Mouse (Mus musculus): ENCODE data around the gene Slc25a42. TPM values are rescaled to one million over a fixed set of nuclear protein-coding genes. Genes with fewer than 3 reads are reported as not detected.

Slc25a42 gene
- polyA plus RNA-seq, 1 experiment from 2014 or later: 3.1 TPM

DNA sequence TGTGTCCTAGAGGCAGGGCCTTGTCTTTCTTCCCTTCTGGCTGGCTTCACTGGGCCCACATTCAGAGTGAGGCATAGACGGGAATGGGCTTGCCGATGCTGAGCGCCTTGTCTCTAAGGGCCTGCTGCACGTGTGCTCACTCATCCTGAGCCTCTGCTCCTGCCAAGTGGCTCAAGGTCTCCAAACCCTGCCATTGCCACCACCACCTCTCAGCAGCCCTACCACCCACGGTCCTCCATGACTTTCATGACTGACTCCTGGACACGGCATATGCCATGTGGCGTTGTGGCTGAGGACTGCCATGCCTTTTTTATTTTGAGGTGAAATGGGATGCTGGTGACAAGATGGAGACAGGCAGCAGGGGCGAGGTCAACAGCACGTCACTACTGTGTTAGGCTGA lies 18.7 kb upstream of the Slc25a42 start:
- H3K27me3 ChIP-seq (ENCODE audit: control insufficient read depth, insufficient read depth, low read length): no peaks in the 10 kb centered on the region
- H3K4me2 ChIP-seq (replicated peaks; ENCODE audit: low read depth): no peak overlapping the region
- DNase-seq (ENCODE audit: low spot score) (no peak), ATAC-seq (ENCODE audit: low FRiP score, low TSS enrichment) (no peak)
- H3K9ac ChIP-seq (ENCODE audit: low read length): no peak overlapping the region
- peaks cover 5% of the 10 kb centered on the region; the same call in 1 of the 2 replicates for H3K4me1 ChIP-seq (replicated peaks; ENCODE audit: control insufficient read depth, insufficient read depth)
- 88% methylated on average over 9 of the region's 9 CpGs for WGBS
- H3K27ac ChIP-seq (replicated peaks): no peak overlapping the region
- H3K36me3 ChIP-seq (ENCODE audit: control insufficient read depth, insufficient read depth, low read length): no peaks in the 10 kb centered on the region; the same call in 1 of the 2 replicates
- TF ChIP-seq EP300 (optimal IDR thresholded peaks at IDR 0.05) (no peak), CTCF (IDR thresholded peaks at IDR 0.05; ENCODE audit: low read depth) (no peak)
- H3K9me3 ChIP-seq (ENCODE audit: control insufficient read depth, low read length): no peaks in the 10 kb centered on the region
- H3K4me3 ChIP-seq (ENCODE audit: low read depth, low read length): no peak overlapping the region

GRCm38 (mm10) chr8:70227997-70228396 lies 15.9 kb upstream of the Slc25a42 start:
- H3K9ac ChIP-seq (ENCODE audit: low read length): no peak overlapping the region
- H3K27ac ChIP-seq (replicated peaks): no peak overlapping the region
- H3K27me3 ChIP-seq (ENCODE audit: control insufficient read depth, insufficient read depth, low read length): no peaks in the 10 kb centered on the region
- WGBS: 75% methylated on average over 4 of the region's 4 CpGs
- H3K4me3 ChIP-seq (ENCODE audit: low read depth, low read length): no peak overlapping the region
- H3K4me1 ChIP-seq (replicated peaks; ENCODE audit: control insufficient read depth, insufficient read depth): no peaks in the 10 kb centered on the region
- DNase-seq (ENCODE audit: low spot score): no peak
- no peak overlapping the region for H3K4me2 ChIP-seq (replicated peaks; ENCODE audit: low read depth)
- peaks cover 7% of the 10 kb centered on the region for H3K36me3 ChIP-seq (ENCODE audit: control insufficient read depth, insufficient read depth, low read length)
- TF ChIP-seq CTCF (IDR thresholded peaks at IDR 0.05; ENCODE audit: low read depth): no peak
- no peak for ATAC-seq (ENCODE audit: low FRiP score, low TSS enrichment)
- H3K9me3 ChIP-seq (ENCODE audit: control insufficient read depth, low read length): no peaks in the 10 kb centered on the region

DNA sequence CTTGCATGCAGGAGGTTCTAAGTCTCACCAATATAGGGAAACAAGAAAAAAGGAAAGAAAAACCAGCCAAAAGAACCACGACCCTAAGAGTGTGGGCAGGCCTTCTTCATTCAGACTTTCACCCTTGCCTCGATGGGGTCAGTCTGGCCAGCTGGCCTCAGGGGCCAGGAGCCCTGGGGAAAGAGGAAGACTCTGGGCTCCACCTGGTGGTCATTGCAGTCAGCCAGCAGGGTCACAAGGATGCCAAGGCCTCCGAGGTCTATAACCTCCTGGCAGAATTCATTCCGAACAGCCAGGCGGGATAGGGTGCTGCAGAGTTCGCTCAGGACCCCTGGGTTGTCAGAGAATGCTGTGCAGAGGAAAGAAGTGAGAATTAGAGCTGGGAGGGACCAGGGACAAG lies 11.2 kb upstream of the Slc25a42 start:
- no peaks in the 10 kb centered on the region for H3K9me3 ChIP-seq (ENCODE audit: control insufficient read depth, low read length)
- TF ChIP-seq CTCF (IDR thresholded peaks at IDR 0.05; ENCODE audit: low read depth) (peak; percentile 74), EP300 (optimal IDR thresholded peaks at IDR 0.05) (no peak)
- no peak for ATAC-seq (ENCODE audit: low FRiP score, low TSS enrichment)
- 49% methylated on average over 6 of the region's 6 CpGs for WGBS
- H3K36me3 ChIP-seq (ENCODE audit: control insufficient read depth, insufficient read depth, low read length): peaks cover 7% of the 10 kb centered on the region
- H3K4me3 ChIP-seq (ENCODE audit: low read depth, low read length): no peak overlapping the region
- no peaks in the 10 kb centered on the region for H3K27me3 ChIP-seq (ENCODE audit: control insufficient read depth, insufficient read depth, low read length)
- no peak overlapping the region for H3K9ac ChIP-seq (ENCODE audit: low read length)
- H3K4me1 ChIP-seq (replicated peaks; ENCODE audit: control insufficient read depth, insufficient read depth): no peaks in the 10 kb centered on the region
- no peak overlapping the region for H3K27ac ChIP-seq (replicated peaks)
- DNase-seq (ENCODE audit: low spot score): peak; percentile 51
- H3K4me2 ChIP-seq (replicated peaks; ENCODE audit: low read depth): no peak overlapping the region

DNA sequence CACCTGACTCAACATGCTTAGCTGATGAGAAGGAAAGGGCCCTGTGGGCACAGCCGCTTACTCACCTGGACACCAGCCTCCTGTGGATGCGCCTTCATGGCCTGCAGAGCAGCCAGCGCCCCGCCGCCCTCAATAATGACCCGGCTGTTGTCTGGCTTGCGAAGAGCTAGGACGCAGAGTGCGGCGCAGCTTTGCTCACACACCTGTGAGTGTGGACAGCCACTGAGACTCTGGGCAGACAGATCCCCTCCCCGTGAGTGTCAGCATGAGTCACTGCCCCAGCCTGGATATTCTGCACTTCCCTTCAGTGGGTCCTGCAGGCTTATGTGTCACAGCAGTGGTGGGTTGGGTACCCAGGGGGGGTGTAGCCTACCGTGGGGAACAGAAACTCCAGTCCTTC lies 9.9 kb upstream of the Slc25a42 start:
- Histone ChIP-seq H3K4me1 (replicated peaks; ENCODE audit: control insufficient read depth, insufficient read depth) (no peaks in the 10 kb centered on the region), H3K27ac (replicated peaks) (no peak overlapping the region), H3K9me3 (ENCODE audit: control insufficient read depth, low read length) (no peaks in the 10 kb centered on the region), H3K4me3 (ENCODE audit: low read depth, low read length) (no peak overlapping the region), H3K4me2 (replicated peaks; ENCODE audit: low read depth) (no peak overlapping the region), H3K9ac (ENCODE audit: low read length) (no peak overlapping the region), H3K36me3 (ENCODE audit: control insufficient read depth, insufficient read depth, low read length) (peaks cover 7% of the 10 kb centered on the region), H3K27me3 (ENCODE audit: control insufficient read depth, insufficient read depth, low read length) (no peaks in the 10 kb centered on the region)
- ATAC-seq (ENCODE audit: low FRiP score, low TSS enrichment): no peak
- 91% methylated on average over 12 of the region's 12 CpGs for WGBS
- TF ChIP-seq EP300 (optimal IDR thresholded peaks at IDR 0.05) (no peak), CTCF (IDR thresholded peaks at IDR 0.05; ENCODE audit: low read depth) (no peak)
- DNase-seq (ENCODE audit: low spot score): no peak

DNA sequence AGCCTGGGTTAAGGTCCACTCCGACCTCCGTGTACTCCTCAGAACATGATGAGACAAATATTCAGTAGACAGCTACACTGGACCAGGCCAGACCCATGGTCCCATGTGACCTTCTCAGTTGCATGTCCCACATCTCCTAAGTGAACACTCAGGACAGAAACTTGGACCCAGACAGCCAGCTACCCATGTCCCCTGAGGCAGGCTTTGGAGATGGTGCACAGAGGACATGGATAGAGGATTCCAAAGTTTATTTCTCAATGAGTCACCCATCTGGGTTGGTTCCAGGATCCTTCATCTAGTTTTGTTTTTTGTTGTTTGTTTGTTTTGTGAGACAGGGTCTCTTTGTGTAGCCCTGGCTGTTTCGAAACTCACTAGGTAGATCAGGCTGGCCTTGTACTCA lies 8.8 kb upstream of the Slc25a42 start:
- 90% methylated on average over 3 of the region's 3 CpGs for WGBS
- DNase-seq (ENCODE audit: low spot score) (no peak), ATAC-seq (ENCODE audit: low FRiP score, low TSS enrichment) (no peak)
- H3K4me1 ChIP-seq (replicated peaks; ENCODE audit: control insufficient read depth, insufficient read depth): no peaks in the 10 kb centered on the region
- peaks cover 7% of the 10 kb centered on the region for H3K36me3 ChIP-seq (ENCODE audit: control insufficient read depth, insufficient read depth, low read length)
- H3K4me3 ChIP-seq (ENCODE audit: low read depth, low read length): no peak overlapping the region
- H3K9me3 ChIP-seq (ENCODE audit: control insufficient read depth, low read length): no peaks in the 10 kb centered on the region
- H3K4me2 ChIP-seq (replicated peaks; ENCODE audit: low read depth): no peak overlapping the region
- no peak for TF ChIP-seq CTCF (IDR thresholded peaks at IDR 0.05; ENCODE audit: low read depth)
- H3K9ac ChIP-seq (ENCODE audit: low read length): no peak overlapping the region
- H3K27ac ChIP-seq (replicated peaks): no peak overlapping the region
- H3K27me3 ChIP-seq (ENCODE audit: control insufficient read depth, insufficient read depth, low read length): no peaks in the 10 kb centered on the region

- DNase-seq (ENCODE audit: low spot score) (no peak), ATAC-seq (ENCODE audit: low FRiP score, low TSS enrichment) (no peak)
- no peak overlapping the region for H3K9ac ChIP-seq (ENCODE audit: low read length)
- peaks cover 7% of the 10 kb centered on the region for H3K36me3 ChIP-seq (ENCODE audit: control insufficient read depth, insufficient read depth, low read length)
- H3K4me3 ChIP-seq (ENCODE audit: low read depth, low read length): no peak overlapping the region
- H3K9me3 ChIP-seq (ENCODE audit: control insufficient read depth, low read length): no peaks in the 10 kb centered on the region
- H3K4me1 ChIP-seq (replicated peaks; ENCODE audit: control insufficient read depth, insufficient read depth): no peaks in the 10 kb centered on the region
- TF ChIP-seq EP300 (optimal IDR thresholded peaks at IDR 0.05): no peak
- TF ChIP-seq CTCF (IDR thresholded peaks at IDR 0.05; ENCODE audit: low read depth): no peak
- no peak overlapping the region for H3K27ac ChIP-seq (replicated peaks)
- no peak overlapping the region for H3K4me2 ChIP-seq (replicated peaks; ENCODE audit: low read depth)
- WGBS: 72% methylated on average over 8 of the region's 8 CpGs
- H3K27me3 ChIP-seq (ENCODE audit: control insufficient read depth, insufficient read depth, low read length): no peaks in the 10 kb centered on the region
These were observed 8.2 kb upstream of the Slc25a42 start for GRCm38 (mm10) chr8:70220236-70220840.

All from stomach, postnatal 0 days (tissue).